Mouse (Mus musculus): ENCODE data around the gene 1810049J17Rik.
A peak's percentile ranks its signal among the peaks of the same experiment; 100 is the strongest.

Gene 1810049J17Rik

DNA sequence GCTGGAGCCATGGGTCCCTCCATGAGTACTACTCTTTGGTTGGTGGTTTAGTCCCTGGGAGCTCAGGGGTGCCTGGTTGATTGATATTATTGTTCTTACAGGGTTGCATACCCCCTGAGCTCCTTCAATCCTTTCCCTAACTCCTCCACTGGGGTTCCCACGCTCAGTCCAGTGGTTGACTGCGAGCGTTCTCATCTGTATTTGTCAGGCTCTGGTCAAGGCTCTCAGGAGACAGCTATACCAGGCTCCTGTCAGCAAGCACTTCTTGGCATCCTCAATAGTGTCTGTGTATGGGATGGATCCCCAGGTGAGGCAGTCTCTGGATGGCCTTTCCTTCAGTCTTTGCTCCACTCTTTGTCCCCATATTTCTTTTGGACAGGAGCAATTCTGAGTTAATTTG, 25.2 kb upstream of the 1810049J17Rik start:
- DNase-seq, result no peak

DNA sequence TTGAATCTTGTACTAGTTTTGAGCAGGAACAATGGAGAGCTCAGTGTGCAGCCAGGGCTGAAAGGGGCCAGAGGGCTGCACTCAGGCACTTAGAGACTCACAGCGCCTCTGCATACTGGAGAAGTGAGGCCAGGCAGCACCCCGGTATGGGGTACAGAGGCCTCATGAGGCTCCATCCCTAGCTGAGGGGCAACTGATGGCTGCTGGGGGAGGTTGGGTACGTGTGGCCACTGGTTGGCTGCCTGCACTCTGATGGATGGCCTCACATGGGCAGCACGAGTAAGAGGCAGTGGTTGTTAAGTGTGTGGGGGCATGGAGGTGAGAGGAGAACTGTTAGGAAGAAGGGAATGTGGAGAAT, 19.7 kb upstream of the 1810049J17Rik start:
- no peak for DNase-seq

DNA sequence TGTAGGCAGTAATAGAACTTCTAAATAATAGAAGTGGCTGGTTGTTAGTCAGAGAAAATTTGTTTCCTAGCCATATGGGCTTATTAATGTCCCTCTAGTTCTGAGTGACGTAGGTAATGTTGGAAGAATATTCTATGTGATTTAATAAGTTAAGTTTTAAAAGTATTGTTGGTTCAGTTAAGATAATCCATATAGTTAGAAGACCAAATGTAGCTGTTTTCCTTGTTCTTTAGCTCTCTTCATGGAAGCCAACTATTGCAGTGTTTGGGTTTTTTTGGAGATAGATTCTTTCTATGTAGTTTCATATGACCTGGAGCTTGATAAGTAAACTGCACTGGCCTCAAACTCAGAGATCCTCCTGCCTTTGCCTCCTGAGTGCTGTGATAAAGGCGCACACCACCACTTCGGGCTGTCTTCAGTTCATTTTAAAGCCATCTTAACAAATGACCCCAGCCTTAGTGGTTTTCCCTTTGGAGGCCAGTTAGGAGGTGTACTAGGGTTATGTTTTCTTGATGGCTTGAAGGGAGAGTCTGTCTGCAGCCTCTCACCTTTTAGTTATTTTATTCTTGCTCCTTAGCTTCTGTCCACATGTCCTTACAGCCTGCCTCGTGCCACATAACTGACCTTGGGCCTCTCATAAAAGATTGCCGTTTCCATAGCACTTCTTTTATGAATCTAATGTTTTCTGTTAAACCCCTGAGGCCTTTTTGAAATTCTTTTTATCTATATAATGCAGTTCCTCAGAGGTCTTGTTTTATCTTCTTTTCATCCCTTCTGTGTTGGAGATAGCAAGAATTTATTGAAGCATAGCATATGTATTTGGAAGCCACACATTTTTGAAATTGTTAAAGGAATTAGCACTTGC, 19.1 kb upstream of the 1810049J17Rik start:
- DNase-seq, result no peak

DNA sequence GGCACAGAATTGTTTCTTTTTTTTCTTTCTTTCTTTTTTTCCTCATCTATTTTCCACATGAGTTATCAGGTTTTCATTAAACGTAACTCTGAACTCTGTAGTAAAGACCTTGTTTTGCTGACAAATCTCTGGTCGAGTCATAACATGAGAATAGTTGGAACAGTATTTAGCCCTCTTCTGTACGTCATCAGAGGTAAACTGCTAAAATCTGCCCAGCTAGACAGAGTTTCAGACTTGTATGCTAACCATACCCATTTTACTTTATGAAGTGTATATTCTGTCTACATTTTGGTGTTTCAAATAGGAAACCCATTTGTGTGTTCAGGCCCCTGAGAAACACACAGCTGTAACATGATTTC, 16.1 kb upstream of the 1810049J17Rik start:
- DNase-seq, result no peak

DNA sequence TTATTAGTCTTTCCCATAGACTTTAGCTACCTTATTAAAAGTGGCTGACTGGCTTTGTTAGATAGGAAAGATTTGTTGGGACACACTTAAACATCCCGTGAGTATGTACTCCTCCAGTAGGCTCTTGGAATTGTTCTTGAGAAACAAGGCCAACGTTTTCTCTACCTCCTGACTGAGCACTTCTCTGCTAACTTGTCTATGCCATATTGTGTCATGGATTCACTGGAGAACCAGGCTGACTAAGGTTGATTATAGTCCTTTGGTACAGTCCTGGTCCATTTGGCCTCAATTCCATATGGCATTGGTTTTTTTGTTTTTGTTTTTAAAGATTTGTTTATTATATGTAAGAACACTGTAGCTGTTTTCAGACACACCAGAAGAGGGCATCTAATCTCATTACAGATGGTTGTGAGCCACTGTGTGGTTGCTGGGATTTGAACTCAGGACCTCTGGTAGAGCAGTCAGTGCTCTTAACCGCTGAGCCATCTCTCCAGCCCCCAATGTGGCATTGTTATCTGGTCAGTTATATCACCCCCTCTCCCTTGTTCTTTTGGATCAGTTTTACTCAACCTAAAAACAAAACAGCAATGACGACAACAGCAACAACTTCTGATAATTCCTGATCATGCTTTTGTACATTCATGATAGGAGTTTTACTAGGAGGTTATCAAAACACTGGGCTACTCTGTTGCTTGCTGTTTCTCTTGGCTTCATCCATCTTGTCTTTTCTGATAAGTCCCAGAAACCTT, 15.5 kb upstream of the 1810049J17Rik start:
- DNase-seq, result no peak

DNA sequence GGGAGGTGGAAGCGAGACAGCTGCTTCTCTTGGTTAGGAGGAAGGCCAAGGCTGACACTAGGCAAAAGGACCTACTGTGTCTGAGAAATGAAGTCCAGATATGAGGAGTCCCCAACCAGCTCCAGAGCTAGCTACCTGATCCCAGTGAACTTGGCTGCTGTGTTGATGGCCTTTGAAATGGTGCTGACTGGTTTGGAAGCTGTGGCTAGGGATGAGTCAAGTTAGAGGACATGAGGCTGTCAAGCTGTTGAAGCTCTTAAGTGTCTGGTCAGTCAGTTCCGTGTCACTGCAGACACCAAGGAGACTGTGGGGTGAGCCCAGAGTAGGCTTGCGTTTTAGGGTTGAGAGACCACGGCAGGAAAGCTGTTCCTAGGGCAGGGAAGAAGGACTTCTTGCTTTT, 12.7 kb upstream of the 1810049J17Rik start:
- DNase-seq, result no peak

DNA sequence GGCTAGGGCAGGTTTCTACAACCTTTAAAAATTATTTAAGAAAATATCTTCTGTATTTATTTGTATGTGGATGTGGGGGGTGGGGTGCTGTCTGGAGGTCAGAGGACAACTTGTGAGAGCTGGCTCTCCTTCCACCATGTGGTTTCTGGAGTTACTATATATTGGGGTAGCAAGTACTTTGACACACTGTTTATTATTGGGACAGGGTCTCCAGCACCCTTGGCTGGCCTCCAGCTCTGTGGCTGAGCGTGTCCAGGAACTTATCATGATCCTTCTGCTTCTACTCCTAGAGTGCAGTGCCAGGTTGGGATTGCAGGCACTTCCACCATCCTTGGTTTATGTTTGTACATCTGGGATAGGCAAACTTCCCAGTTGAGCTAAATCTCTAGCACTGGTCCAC, 9.6 kb upstream of the 1810049J17Rik start:
- DNase-seq, result no peak

DNA sequence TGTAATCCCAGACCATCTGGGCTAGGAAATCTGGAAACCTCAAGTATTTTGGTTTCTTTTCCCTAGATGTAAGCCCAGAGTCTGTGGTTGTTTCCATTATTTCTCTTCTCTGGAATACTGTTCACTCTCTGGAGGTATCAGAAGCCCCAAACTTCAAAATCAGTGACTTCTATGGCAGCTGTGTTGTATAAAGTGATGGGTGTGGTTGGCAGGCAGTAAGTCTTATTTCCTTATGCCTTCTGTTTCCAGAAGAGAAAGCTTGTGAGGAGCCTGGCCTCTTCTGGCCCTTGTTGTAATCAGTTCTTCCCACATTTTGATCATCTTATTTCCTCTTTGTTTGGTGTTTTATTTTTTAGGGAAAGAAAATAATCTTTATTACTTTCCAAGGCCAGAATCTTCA, 9.2 kb upstream of the 1810049J17Rik start:
- DNase-seq, result no peak

DNA sequence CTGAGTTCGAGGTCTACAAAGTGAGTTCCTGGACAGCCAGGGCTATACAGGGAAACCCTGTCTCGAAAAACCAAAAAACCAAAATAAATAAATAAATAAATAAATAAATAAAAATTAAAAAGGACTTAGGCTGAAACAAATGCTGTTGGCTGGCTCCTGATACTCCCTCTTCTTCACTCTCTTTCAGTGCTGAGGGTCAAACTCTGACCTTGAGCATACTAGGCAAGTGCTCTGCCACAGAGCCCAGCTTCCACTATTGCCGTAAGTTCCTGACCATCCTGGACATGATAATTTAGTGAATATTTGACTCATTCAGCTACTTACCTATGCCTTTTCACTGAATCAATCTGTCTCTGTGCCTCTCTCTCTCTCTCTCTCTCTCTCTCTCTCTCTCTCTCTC, 8.7 kb upstream of the 1810049J17Rik start:
- DNase-seq, result no peak

DNA sequence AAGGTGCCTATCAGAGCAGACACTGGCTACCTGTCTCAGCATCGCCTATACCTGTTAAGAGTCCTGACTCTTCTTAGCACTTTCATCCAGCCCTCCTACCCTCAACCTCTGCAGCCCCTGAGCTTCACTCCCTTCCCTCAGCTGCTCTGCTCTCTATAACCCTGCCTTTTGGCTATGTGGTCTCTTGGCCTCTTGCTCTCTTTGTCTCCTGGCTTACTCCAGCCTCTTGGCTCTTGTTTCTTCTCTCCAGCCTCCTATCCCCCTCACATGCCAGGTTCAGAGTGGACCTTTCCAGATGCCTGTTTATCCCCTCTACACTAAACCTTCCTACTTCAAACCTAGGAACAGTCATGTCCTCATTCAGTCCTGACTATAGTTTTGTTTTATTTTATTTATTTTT, 2.6 kb upstream of the 1810049J17Rik start:
- DNase-seq, result no peak

DNA sequence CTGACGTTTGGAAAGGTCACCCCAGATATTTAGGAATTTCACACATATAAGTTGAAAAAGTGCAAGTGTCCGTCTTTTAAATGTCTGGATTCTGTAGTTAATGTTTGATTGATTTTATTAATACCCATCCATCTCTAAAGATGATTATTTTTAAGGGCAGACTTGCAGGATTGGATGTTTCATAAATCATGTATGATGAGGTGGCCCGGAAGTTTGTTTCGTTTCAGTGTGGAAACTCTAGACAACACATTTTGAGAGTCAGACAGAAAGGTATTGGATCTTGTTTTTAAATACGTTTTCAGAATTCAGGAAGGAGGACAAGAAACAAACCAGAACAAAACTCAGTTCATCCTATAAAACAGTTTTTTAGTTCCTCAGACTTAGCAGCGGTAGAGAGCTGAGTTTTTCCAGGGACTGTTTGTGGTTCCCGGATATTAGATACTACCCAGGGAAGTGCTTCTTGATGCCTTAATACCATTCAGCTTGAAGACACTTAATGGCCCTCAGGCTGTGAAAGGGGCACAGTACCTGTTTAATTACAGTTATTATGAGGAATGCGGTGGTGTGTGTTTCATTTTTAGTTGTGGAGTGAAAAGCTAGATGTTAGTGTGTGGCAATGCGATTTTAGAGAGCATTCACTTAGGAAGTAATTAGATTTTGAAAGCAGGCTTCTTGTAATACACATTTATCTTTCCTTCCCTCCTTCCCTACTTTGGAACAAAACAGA, 1.1 kb upstream of the 1810049J17Rik start:
- DNase-seq, result no peak

DNA sequence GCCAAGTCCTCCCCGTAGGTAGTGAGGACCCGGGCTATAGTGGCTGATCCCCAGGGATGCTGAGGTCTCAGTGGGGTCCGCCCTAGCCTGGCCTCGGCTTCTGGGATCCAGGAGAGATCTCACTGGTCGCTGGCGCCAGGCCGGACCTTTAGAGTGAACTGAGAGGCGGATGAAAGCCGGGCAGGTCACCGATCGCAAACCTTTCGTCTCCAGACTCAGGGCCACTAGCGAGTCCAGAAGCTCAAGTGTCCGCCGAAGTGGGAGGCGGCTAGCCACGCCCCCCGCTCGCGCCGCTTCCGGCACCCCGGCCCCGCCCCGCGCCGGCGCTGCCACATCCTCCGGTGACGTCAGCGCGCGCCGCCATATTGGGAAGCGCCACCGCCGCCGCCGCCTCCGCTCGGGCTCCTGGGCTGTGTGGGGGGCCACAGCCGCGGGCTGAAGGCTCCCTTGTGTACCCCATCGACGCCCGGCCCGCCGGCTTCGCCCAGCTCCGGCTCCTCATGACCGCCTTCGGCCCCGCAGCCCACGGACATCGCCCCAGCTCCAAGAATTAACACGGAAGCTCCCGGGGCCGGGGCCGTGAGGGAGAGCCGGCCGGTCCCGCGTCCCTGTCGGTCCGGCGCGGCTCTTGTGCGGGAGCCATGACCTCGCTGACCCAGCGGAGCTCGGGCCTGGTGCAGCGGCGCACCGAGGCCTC, 460 bp downstream of the 1810049J17Rik start, which contains the start of gene Golph3:
TSS of gene Golph3 (plus strand) at position 360 of the 697 bp plus-strand sequence.
- peak; percentile 95 for DNase-seq

DNA sequence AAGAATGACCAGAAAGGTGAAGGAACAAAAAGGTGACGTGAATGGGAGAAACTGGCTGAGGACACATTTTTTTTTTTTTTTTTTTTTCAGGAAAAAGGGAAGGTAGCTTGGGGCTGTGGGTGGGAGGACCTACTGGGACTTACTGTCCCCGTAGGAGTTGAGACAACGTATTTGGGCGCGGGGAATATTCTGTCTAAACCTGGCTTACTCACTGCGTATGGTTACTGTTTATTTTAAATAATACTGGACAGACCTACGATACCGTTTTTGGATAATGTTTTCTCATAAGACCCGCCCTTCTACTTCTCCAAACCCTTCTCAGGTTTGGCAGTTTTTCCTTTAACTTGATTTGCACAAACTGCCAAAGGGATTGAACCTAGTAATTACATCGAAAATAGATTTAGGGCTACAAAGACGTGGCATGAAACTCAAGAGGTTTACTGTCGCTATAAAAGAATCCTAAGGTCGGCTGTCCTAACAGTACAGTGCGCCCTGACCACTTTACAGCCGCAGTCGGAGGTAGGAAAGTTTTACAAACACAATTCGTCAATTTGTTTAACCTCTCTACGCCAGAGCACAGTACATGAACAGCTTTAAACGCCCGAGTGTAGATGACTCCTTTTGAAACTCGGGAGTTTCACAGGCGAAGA, 1.1 kb downstream of the 1810049J17Rik start:
- no peak for DNase-seq

DNA sequence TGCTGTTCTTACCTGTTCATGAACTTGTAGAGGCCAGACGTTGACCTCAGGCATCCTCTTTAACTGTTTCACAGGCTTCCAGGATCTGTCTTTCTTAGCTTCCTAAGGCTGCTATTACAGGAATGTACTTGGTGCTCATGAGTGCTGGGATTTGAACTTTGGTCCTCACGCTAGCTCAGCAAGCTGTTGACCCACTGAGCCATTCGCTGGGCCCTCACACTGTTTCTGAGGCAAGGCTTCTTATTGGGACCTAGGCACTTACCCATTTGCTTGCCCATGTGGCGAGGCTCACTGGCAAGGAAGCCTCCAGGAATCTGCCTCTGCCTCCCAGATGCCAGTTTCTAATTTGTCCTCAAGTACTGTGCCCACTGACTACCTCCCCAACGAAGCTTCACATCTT, 1.8 kb downstream of the 1810049J17Rik start:
- no peak for DNase-seq

DNA sequence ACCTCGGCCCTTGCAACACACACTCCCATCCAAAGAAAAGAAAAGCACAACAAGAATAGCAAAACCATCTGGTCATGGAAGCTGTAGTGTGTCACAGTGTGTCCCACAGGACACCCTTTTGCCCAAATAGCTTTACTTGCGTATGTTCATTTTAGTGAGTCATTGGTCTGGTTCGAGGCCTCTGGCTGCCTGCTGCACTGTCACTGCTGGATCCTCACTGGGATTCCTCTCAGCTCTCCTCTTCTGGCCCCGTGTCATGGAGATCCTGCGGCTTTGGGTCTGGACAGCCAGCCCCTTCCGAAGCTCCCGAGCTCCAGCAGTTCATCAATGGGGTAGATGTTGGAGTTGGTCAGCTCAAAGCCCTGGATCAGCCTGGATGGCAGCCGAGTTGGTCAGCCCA, 3.2 kb downstream of the 1810049J17Rik start:
- no peak for DNase-seq

DNA sequence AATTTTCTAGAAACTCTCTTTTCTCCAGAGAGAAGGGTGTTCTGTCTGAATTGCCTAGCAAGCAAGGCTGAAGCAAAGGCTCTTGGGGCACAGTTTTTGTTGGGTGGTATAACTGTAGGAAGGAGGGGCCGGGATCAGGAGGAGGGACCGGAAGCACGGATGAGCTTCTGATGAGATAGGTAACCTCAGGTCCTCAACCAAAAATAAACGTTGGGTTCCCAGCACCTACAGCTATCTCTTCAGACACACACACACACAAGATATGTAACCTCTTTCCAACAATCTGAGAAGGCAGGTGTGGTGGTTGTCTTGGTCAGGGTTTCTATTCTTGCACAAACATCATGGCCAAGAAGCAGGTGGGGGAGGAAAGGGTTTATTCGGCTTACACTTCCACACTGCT, 4.4 kb downstream of the 1810049J17Rik start:
- DNase-seq, result no peak

DNA sequence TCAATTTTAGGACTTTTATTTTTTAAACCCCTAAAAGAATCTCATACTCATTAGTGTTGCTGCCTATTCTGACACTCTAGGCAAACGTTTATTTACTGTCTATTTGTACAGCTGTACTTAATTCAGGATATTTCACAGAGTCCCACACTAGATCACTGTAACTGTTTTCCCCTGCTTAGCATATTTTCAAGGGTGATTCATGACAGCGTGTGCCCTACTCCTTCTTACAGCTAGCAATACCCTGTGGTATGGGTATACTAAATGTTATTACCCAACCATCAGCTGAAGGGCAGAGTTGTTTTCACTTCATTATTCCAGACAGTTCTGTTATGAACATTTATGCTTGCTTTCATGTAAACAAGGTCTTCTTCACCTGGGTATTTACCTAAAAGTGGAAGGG, 5.7 kb downstream of the 1810049J17Rik start:
- no peak for DNase-seq

DNA sequence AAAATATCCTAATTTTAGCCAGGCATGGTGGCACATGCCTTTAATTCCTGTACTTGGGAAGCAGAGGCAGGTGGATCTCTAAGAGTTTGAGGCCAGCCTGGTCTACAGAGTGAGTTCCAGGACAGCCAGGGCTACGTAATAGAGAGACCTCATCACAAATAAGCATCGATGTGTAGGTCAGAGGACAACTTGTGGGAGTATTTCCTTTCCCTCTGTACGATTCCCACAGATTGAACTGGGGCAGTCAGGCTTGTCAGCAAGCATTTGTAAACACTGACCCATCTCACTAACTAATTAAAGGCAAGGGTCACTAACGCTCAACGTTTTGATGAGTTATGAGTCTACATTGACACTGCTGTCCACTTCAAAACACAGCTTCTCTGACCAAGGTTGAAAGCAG, 7.1 kb downstream of the 1810049J17Rik start:
- no peak for DNase-seq

DNA sequence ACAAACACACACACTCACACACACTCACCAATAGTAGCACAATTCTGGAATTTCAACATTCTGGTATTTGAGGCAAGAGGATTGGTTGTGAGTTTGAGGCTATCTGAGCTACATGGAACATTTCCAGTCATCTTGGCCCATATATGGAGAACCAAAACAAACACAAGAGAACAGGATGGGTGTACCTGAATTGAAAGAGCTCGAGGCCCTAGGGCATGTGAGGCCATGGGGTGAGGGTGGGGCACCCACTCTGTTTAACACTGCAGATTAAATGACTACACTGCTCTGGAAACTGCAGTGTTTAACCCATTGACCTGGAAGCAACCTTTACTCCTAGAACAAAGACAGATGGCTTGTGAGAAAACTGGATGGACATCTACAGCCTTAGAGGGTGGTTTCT, 8.4 kb downstream of the 1810049J17Rik start:
- DNase-seq, result no peak

DNA sequence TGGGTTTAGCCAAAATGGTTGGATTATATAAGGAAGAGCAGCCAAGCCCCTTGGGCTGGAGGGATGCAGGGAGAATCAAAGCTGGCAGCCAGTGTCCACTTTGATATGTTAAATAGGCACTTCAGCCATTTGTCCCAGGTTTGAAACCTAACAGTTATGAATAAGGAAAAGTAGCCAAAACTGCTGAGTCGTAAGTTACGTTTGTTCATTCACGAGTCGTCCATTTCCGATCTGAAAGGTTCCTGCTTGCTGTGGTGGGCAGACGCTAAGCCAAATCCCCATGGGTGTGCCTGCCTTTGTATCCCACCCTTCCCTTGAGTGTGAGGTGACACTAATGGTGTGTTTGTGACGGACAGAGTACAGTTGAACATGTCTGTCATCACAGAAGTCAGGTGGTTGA, 10.2 kb downstream of the 1810049J17Rik start:
- DNase-seq, result no peak

DNA sequence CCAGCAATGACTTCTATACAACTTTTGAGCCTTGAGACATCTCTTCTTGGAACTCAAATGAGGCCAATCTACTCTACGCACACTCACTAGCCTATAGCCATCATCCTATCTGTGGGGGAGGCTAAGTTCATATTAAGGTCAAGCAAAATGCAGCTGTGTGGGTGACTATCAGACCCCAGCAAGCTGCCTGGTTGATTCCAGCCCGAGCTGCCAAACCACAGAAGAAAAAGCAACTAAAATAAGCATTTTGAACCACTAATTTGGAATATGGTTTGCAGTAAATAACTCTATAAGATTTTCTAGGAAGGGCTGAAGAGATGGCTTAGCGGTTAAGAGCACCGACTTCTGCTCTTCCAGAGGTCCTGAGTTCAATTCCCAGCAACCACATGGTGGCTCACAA, 11.0 kb downstream of the 1810049J17Rik start:
- no peak for DNase-seq

DNA sequence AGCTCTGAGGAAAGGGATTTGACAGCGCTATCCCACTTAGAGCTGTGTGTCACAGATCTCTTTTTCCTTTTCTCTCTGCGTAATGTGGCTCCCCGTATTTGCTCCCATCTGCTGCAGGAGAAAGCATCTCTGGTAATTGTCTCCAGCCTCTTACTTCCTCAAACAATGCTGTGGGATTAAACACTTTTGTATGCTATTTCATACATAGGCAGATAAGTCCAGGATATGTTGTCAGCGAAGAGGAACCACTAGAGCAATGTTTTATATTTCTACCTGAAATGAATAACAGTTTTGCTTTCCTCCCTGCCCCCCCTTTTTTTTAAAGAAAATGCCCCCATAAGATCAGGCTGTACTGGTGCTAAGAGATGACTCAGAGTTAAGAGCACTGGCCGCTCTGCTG, 13.2 kb downstream of the 1810049J17Rik start:
- DNase-seq, result no peak

DNA sequence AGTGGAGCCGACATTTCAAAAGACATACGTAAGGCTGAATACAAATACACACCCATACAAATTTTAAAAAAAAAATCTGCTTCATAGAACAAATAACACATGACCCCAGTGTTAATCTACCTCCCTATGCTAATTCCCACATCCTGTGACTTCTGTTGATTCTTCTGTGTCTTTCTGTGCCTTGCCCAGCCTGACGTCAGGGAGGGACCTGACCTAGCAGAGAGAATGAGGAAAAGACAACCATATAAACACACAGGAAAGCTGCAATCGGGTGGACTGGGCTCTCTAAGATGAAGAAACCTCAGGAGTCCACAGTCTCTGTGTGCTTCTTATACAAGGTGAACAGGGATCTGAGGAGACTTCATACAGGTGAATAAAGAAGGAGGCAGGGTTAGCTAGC, 14.6 kb downstream of the 1810049J17Rik start:
- DNase-seq, result no peak

All from cerebellum, adult 8-10 months (tissue).